Mouse (Mus musculus) heart, adult 2 months (tissue): ENCODE measurements at regions not wholly inside any gene's neighbourhood (a gene's known extent, or its start where the extent isn't known, plus 50 kb on each side); places are given as distances from the start of the nearest gene placed in this dataset.

Experiments used
- CTCF ChIP-seq: fragments of 200-600 bp; IDR thresholded peaks from 2 replicates; pipeline ENCODE4 v1.8.1; 2022; ENCODE audit warnings: antibody characterized with exemption, mild to moderate bottlenecking, moderate library complexity
- EP300 ChIP-seq: fragments of 200-500 bp; IDR thresholded peaks from 2 replicates; pipeline ENCODE4 v1.6.1; 2011; ENCODE audit warnings: low read depth, low read length, control low read depth; ENCODE audit not compliant: insufficient read depth
- POLR2A ChIP-seq: fragments of 200-500 bp; IDR thresholded peaks from 2 replicates; pipeline ENCODE4 v1.6.1; 2011; ENCODE audit warnings: mild to moderate bottlenecking, low read depth, low read length, control low read depth; ENCODE audit not compliant: insufficient read depth

- no peak for TF ChIP-seq CTCF
- TF ChIP-seq POLR2A, result no peak
- no peak for TF ChIP-seq EP300
Measured at GRCm38 (mm10) chr1:161560368-161560767, 65.9 kb downstream of the Tnfsf18 start.
